Mouse (Mus musculus): Measurements from ENCODE around the gene Kif26b.

DNA sequence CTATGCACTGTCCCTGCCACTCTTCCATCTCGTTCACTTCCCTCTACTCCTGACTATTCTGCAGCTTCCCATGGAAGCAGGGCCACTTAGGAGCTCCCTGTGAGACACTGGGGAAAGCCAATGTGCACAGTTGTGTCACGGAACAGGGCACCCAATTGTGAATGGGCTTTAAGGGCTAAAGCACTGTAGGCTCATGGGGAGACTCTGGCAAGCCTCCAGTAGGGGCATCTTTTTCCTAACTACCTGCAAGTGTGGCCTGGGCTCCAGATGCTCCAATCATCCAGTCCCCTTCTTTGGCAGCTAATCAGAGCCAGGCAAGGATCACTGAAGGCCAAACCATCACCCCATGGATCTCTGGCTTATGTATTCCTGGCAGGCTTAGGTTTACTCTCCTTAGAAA, 191.9 kb downstream of the Kif26b start:
- TF ChIP-seq CTCF (IDR thresholded peaks at IDR 0.05; ENCODE audit: extremely low read depth, insufficient read depth, insufficient read length, insufficient replicate concordance) (no peak), POLR2A (IDR thresholded peaks at IDR 0.05; ENCODE audit: low read depth, low read length) (no peak)
